Mouse (Mus musculus) testis, adult 2 months (tissue): ENCODE measurements at regions not wholly inside any gene's neighbourhood (a gene's known extent, or its start where the extent isn't known, plus 50 kb on each side); places are given as distances from the start of the nearest gene placed in this dataset.
"Not testable (repeated sequence)": the region's sequence is repeated elsewhere in the genome, so short reads cannot be mapped to it uniquely, and the experiment has no call there.

Experiments
- H3K27ac ChIP-seq: fragments of 200-500 bp; 2 replicates; pipeline ENCODE4 v1.5.1; 2012; ENCODE audit warnings: low read depth, low read length; ENCODE audit not compliant: control insufficient read depth, insufficient read depth
- H3K27me3 ChIP-seq: fragments of 200-500 bp; 2 replicates; pipeline ENCODE4 v1.6.1; 2012; ENCODE audit warnings: mild to moderate bottlenecking, low read length, moderate library complexity; ENCODE audit not compliant: control insufficient read depth, insufficient read depth
- H3K36me3 ChIP-seq: fragments of 200-500 bp; 2 replicates; pipeline ENCODE4 v1.6.1; 2012; ENCODE audit warnings: mild to moderate bottlenecking, low read length; ENCODE audit not compliant: control insufficient read depth, insufficient read depth
- H3K4me1 ChIP-seq: fragments of 200-500 bp; 2 replicates; pipeline ENCODE4 v1.6.1; 2012; ENCODE audit warnings: low read length; ENCODE audit not compliant: control insufficient read depth, insufficient read depth
- H3K4me3 ChIP-seq: fragments of 200-500 bp; 2 replicates; pipeline ENCODE4 v1.5.1; 2012; ENCODE audit warnings: low read depth, mild to moderate bottlenecking, low read length, moderate library complexity, mixed read lengths; ENCODE audit not compliant: control insufficient read depth
- CTCF ChIP-seq: fragments of 200-500 bp; IDR thresholded peaks from 2 replicates; pipeline ENCODE4 v1.5.1; 2012; ENCODE audit warnings: low read depth, mild to moderate bottlenecking, inconsistent platforms, low read length, moderate library complexity; ENCODE audit not compliant: control insufficient read depth, insufficient read depth, insufficient replicate concordance
- POLR2A ChIP-seq: fragments of 200-500 bp; IDR thresholded peaks from 2 replicates; pipeline ENCODE4 v1.6.1; 2012; ENCODE audit warnings: low read depth, mild to moderate bottlenecking, inconsistent platforms, low read length, moderate library complexity; ENCODE audit not compliant: control insufficient read depth

DNA sequence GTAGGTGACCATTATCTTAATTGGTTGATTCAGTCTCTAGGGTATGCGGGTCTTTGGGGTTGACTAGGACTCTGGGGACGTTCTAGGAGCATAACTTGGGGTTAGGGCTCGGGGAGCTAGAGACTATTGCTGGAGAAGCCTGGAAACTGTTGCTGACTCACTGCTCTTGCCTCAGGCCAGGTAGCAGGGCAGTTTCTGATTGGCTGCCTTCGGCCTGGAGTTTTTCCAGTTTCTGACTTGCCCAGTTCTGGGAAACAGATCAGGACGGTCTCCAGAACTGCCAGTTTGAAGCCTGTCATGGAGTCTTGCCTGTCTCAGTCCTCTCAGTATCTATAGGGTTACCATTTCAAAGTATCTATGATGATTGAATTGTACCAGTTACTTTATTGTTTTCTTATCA lies 192.4 kb upstream of the Phyhipl start:
- no peak overlapping the region for H3K4me3 ChIP-seq
- no peak overlapping the region for H3K27ac ChIP-seq
- H3K36me3 ChIP-seq, result no peaks in the 10 kb centered on the region
- no peaks in the 10 kb centered on the region for H3K4me1 ChIP-seq
- TF ChIP-seq POLR2A (no peak), CTCF (no peak)
- no peaks in the 10 kb centered on the region for H3K27me3 ChIP-seq

DNA sequence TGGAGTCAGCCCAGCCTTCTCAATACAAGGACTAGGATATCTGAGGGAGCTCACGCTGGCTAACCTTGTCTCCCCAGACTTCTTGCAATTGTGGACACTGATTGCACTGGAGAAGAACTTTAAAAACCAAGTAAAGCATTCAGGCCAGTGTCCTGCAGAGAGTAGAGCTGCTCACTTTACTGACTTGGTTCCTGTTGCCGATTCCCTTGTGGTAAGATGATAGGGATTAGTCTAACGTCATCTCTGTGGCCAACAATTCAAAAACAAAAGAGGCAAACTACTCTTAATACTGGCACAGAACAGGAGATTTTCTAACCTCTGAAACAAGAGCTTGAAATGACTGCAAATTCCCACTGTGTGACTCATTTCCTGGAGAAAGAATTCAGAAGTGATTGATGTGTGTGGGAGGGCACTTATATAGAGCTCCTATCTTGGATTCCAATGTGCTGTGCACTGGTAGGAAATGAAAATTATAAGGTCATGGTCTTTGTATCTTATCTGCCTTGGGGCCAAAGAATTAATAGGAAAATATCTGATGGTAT lies 191.6 kb upstream of the Phyhipl start:
- no peaks in the 10 kb centered on the region for H3K36me3 ChIP-seq
- peak overlapping the region; percentile 18; the same call in 1 of the 2 replicates for H3K27ac ChIP-seq
- H3K4me3 ChIP-seq, result no peak overlapping the region
- H3K27me3 ChIP-seq, result no peaks in the 10 kb centered on the region
- H3K4me1 ChIP-seq, result no peaks in the 10 kb centered on the region
- TF ChIP-seq POLR2A (no peak), CTCF (no peak)

DNA sequence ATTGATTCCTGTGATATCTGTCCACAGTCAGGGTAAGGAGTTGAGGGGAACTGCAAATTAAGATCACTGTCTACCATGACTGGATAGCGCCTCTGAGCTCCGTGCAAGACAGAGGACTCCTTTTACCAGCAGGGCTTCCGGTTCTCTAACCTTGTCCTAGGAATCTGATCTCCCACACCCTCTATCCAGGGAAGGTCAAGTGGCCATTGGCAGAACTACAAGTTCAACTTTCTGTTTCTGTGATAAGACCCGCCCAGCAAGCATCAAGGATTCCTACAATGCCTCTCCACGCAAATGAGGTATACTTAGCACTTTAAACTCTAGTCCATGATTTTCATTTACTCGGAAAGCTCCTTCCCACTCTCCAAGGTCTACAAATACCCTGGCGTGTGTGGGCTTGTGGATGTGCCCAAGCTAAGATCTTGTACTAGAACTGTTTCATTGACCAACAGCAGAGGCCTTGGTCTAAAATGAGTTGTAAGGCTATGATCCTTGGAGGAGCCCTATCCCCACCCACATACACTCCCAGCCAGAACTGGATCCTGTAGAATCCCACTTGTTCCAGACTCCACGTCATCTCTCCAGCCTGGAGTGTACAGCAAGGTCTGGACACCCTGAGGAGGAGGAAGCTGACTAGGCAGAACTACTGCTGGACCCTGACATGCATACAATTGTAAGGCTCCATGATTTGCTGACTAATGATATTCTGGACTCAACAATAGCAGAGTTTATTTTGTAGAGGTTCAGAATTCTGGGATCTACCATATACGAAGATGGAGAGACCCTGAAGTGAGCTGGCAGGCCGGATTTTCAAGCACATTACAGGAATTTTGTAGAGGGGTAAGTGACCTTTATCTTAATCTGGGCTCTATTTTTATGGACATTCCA lies 190.8 kb upstream of the Phyhipl start:
- H3K27ac ChIP-seq, result no peak overlapping the region
- no peak for TF ChIP-seq CTCF
- TF ChIP-seq POLR2A, result no peak
- H3K36me3 ChIP-seq, result no peaks in the 10 kb centered on the region
- no peaks in the 10 kb centered on the region for H3K27me3 ChIP-seq
- no peak overlapping the region for H3K4me3 ChIP-seq
- H3K4me1 ChIP-seq, result no peaks in the 10 kb centered on the region

DNA sequence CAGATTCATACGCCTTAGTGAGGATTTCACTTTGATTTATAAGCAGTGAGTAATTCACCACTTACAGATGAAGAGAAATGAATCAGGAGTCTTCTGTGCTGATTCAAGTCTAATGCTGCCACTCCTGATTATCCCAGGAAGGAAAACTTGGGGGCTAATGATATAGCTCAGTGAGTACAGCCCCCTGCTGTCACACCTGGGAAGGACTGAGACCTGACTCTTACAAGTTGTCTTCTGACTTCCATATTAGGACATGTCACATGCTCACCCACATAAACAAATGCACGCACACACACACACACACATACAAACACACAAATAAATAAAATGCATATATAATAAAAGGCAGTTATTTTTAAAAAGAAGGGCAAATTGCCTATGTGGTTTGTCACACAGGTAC lies 188.1 kb upstream of the Phyhipl start:
- H3K36me3 ChIP-seq, result no peaks in the 10 kb centered on the region
- H3K27ac ChIP-seq, result no peak overlapping the region
- H3K27me3 ChIP-seq, result no peaks in the 10 kb centered on the region

DNA sequence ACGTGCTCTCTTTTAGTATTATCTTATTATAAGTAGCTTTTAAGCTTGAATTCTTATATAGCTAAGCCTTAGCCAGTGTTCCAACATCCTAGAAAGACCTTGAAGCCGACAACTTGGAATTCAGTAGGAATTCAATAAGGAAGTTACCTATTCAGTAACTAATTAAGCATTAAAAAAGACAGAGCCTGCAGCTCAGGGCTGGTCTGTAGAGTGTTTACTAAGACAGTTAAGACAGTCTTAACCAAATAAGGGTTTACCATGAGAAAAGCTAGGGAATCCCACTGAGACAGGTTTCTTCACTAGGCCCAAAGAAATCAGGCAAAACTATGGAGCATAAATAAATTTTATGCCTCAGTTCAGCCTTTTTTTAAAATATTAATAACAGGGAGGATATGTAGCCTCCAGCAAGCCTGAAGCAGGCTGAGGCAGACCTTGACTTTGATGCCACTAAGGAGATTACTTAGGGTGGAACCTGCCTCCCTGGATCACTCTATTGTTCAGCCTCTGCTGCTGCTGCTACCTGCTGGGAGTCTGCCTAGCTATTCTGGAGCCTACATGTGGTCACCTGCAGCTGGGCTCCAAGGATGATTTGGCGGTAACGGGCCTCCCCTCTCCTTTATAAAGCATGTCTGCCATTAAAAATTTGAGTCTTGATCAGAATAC lies 186.5 kb upstream of the Phyhipl start:
- no peak for TF ChIP-seq CTCF

More for the DNA sequence above, 188.1 kb upstream of the Phyhipl start:
- H3K4me1 ChIP-seq, result no peaks in the 10 kb centered on the region
- TF ChIP-seq CTCF (no peak), POLR2A (no peak)
- H3K4me3 ChIP-seq, result no peak overlapping the region

DNA sequence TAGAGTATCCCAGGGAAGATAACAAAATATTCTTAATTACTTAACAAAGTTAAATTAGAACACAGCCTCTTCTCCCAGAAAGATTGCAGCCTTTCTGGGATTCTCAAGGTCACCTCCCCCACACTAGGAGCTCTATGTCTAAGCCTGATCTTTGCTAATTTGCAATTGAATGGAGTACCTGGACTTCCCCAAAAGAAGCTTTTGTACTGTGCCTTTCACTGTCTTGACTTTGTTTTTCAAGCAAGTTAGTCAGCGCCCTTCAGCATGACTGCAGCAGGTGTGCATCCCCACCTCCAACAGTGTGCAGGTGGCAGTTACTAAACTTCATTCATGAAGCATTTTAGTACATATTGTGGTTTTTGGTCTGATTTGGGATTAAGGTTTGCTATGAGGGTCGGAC lies 185.4 kb upstream of the Phyhipl start:
- H3K36me3 ChIP-seq, H3K4me1 ChIP-seq, H3K4me3 ChIP-seq, H3K27ac ChIP-seq, H3K27me3 ChIP-seq: not testable (repeated sequence)

More for the DNA sequence above, 186.5 kb upstream of the Phyhipl start:
- Histone ChIP-seq H3K27ac (no peak overlapping the region), H3K36me3 (no peaks in the 10 kb centered on the region), H3K27me3 (no peaks in the 10 kb centered on the region), H3K4me3 (no peak overlapping the region), H3K4me1 (no peaks in the 10 kb centered on the region)

DNA sequence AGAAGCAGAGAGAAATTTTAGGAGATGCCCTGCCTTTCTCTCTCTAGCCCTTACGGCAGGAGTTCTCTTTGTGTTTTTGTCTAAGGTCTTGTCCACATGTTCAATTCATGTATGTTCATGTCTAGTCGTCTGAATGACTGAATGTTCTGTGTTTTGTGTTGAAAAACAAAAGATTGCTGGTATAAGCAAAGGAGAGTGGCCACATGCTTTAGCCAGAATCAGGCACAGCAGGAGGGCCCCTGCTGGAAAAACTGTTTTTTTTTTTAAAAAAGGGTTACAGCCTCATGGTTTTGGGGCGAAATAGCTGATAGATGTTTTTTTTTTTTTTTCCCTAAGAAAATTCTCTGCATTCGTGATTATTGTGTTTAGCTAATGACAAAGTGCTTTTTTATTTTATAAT lies 182.4 kb upstream of the Phyhipl start:
- Histone ChIP-seq H3K27ac (no peak overlapping the region), H3K36me3 (no peaks in the 10 kb centered on the region), H3K4me1 (no peaks in the 10 kb centered on the region), H3K27me3 (no peaks in the 10 kb centered on the region), H3K4me3 (no peak overlapping the region)
- TF ChIP-seq POLR2A (no peak), CTCF (no peak)

DNA sequence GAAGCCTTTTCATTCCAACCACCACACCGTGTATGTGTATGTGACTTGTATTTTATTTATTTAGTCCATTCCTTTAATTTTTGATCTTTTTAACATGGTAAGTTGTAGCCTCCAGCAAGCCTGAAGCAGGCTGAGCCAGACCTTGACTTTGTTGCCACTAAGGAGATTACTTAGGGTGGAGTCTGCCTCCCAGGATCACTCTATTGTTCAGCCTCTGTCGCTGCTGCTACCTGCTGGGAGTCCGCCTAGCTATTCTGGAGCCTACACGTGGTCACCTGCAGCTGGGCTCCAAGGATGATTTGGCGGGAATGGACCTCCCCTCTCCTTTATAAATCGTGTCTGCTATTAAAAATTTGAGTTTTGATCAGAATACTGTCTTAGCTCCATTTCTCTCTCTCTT lies 181.6 kb upstream of the Phyhipl start:
- no peak overlapping the region for H3K4me3 ChIP-seq
- no peaks in the 10 kb centered on the region for H3K36me3 ChIP-seq
- H3K27me3 ChIP-seq, result no peaks in the 10 kb centered on the region
- H3K27ac ChIP-seq, result no peak overlapping the region
- no peaks in the 10 kb centered on the region for H3K4me1 ChIP-seq
- TF ChIP-seq CTCF (no peak), POLR2A (no peak)
